In genomic region chr13:102458711-102459110, GRCm38 (mm10) we compare ENCODE assay signal across 17 mouse cellular contexts.
"Had no signal": no experiment of that assay in that cellular context is flagged by ENCODE, and none has a peak within 500 bp of the region (broad histone marks: within the 10 kb centered on the region; RNA-seq: fewer than 3 reads in every experiment).

No protein-coding gene starts in this region.

- H3K9me3 ChIP-seq: limb, embryonic 13.5 days; liver, embryonic 15.5 days; megakaryocyte, embryonic 14.5 days; midbrain, embryonic 15.5 days; neural tube, embryonic 12.5 days had no signal

- H3K4me1 ChIP-seq: limb, embryonic 13.5 days; liver, embryonic 15.5 days; megakaryocyte, embryonic 14.5 days; midbrain, embryonic 15.5 days; neural tube, embryonic 12.5 days had no signal

- H3K36me3 ChIP-seq: limb, embryonic 13.5 days; liver, embryonic 15.5 days; midbrain, embryonic 15.5 days; neural tube, embryonic 12.5 days had no signal

- DNase-seq: layer of hippocampus, adult 9-11 months; layer of hippocampus, postnatal 36 days; lung, adult 2 months; lung, postnatal 14 days; right cerebral cortex, postnatal 14 days; thymus, postnatal 36 days had no signal

- H3K4me3 ChIP-seq: limb, embryonic 13.5 days; liver, embryonic 15.5 days; megakaryocyte, embryonic 14.5 days; midbrain, embryonic 15.5 days; neural tube, embryonic 12.5 days had no signal

- H3K27me3 ChIP-seq: limb, embryonic 13.5 days; liver, embryonic 15.5 days; megakaryocyte, embryonic 14.5 days; midbrain, embryonic 15.5 days; neural tube, embryonic 12.5 days had no signal

- H3K9ac ChIP-seq: limb, embryonic 13.5 days; liver, embryonic 15.5 days; midbrain, embryonic 15.5 days; neural tube, embryonic 12.5 days had no signal

- H3K27ac ChIP-seq: limb, embryonic 13.5 days; liver, embryonic 15.5 days; macrophage; midbrain, embryonic 15.5 days; neural tube, embryonic 12.5 days had no signal

- ATAC-seq: hindbrain, embryonic 16.5 days; inflammation-experienced regulatory T-cells, adult 6 months; intestine, postnatal 0 days; midbrain, embryonic 15.5 days had no signal

- H3K4me2 ChIP-seq: limb, embryonic 13.5 days; liver, embryonic 11.5 days; liver, embryonic 15.5 days; midbrain, embryonic 11.5 days; midbrain, embryonic 15.5 days; neural tube, embryonic 12.5 days had no signal
